Mouse (Mus musculus) macrophage (primary cell): ENCODE data around the gene 4930415O20Rik. TPM values are rescaled to one million over a fixed set of nuclear protein-coding genes. Genes with fewer than 3 reads are reported as not detected.

Experiments
- polyA plus RNA-seq: library from polyadenylated mRNA; stranded (reverse); fragments of 250-400 nt; gene quantifications from 3 replicates; pipeline ENCODE4 v1.2.4, GENCODE M21; 2018; ENCODE audit warnings: inconsistent platforms

4930415O20Rik gene
- polyA plus RNA-seq, 1 experiment from 2014 or later = not detected

Other genes starting within 250 kb of the 4930415O20Rik start
- gene Olfr284, start 230.0 kb upstream of the 4930415O20Rik start, polyA plus RNA-seq = not detected in 3 replicates
- gene Olfr283, start 190.1 kb upstream of the 4930415O20Rik start, polyA plus RNA-seq = not detected in 3 replicates
- not detected in 3 replicates for gene Olfr282, start 139.8 kb upstream of the 4930415O20Rik start, polyA plus RNA-seq
- gene Olfr281, start 118.4 kb upstream of the 4930415O20Rik start, polyA plus RNA-seq = not detected in 3 replicates
- not detected in 3 replicates for gene OR5BS1P, start 101.1 kb upstream of the 4930415O20Rik start, polyA plus RNA-seq
- not detected in 3 replicates for gene Lalba, start 88.3 kb upstream of the 4930415O20Rik start, polyA plus RNA-seq
- gene Olfr279, start 78.6 kb upstream of the 4930415O20Rik start, polyA plus RNA-seq = not detected in 3 replicates
- gene Kansl2, start 36.7 kb upstream of the 4930415O20Rik start, polyA plus RNA-seq = 17.8 to 41.1 TPM (median 31.9 TPM) in 3 replicates
- 15.6 to 24.0 TPM (median 18.9 TPM) in 3 replicates for gene Ccnt1, start 81 bp upstream of the 4930415O20Rik start, polyA plus RNA-seq
- gene Adcy6, start 39.1 kb downstream of the 4930415O20Rik start, polyA plus RNA-seq = 0.09 to 0.34 TPM (median 0.25 TPM) in 3 replicates
- gene Cacnb3, start 59.8 kb downstream of the 4930415O20Rik start, polyA plus RNA-seq = 0.46 to 1.0 TPM (median 0.79 TPM) in 3 replicates
- gene Ddx23, start 91.9 kb downstream of the 4930415O20Rik start, polyA plus RNA-seq = 53.5 to 111 TPM (median 57.4 TPM) in 3 replicates
- gene Rnd1, start 106.5 kb downstream of the 4930415O20Rik start, polyA plus RNA-seq = 0.27 to 0.47 TPM (median 0.40 TPM) in 3 replicates
- 0.09 TPM in 1 of 3 replicates, not detected in the others for gene Ccdc65, start 137.2 kb downstream of the 4930415O20Rik start, polyA plus RNA-seq
- gene Fkbp11, start 157.2 kb downstream of the 4930415O20Rik start, polyA plus RNA-seq = 0.42 to 1.0 TPM (median 0.77 TPM) in 3 replicates
- 95.4 to 100 TPM (median 98.2 TPM) in 3 replicates for gene Arf3, start 192.2 kb downstream of the 4930415O20Rik start, polyA plus RNA-seq
- gene Wnt10b, start 207.1 kb downstream of the 4930415O20Rik start, polyA plus RNA-seq = not detected in 3 replicates
- not detected in 3 replicates for gene Wnt1, start 218.9 kb downstream of the 4930415O20Rik start, polyA plus RNA-seq
- 0.06 TPM in 1 of 3 replicates, not detected in the others for gene Ddn, start 238.5 kb downstream of the 4930415O20Rik start, polyA plus RNA-seq